Mouse (Mus musculus) lung, embryonic 14.5 days (tissue): ENCODE results near the gene Mylpf. TPM values are rescaled to one million over a fixed set of nuclear protein-coding genes. Genes with fewer than 3 reads are reported as not detected.

Experiments
- ATAC-seq: fragments of 200-750 bp; cut with Nextera tagmentation; 2 replicates; pipeline ENCODE4 v1.8.0; 2017; ENCODE audit warnings: mild to moderate bottlenecking, moderate TSS enrichment, moderate library complexity; ENCODE audit not compliant: insufficient read depth
- DNase-seq: peaks from one replicate; pipeline ENCODE4 v3.0.0-alpha.2; 2015
- H3K27ac ChIP-seq: fragments of 300-500 bp; sonication (generic); 2 replicates; pipeline ENCODE4 v1.5.1; 2014; ENCODE audit warnings: low read depth, mild to moderate bottlenecking, moderate library complexity
- H3K27me3 ChIP-seq: fragments of 300-500 bp; sonication (generic); 2 replicates; pipeline ENCODE4 v1.6.1; 2014; ENCODE audit warnings: low read length, control low read depth; ENCODE audit not compliant: insufficient read depth
- H3K36me3 ChIP-seq: fragments of 300-500 bp; sonication (generic); 2 replicates; pipeline ENCODE4 v1.6.1; 2014; ENCODE audit warnings: control low read depth; ENCODE audit not compliant: insufficient read depth
- H3K4me1 ChIP-seq: fragments of 300-500 bp; sonication (generic); 2 replicates; pipeline ENCODE4 v1.6.1; 2014; ENCODE audit warnings: antibody characterized with exemption, control low read depth; ENCODE audit not compliant: insufficient read depth
- H3K4me2 ChIP-seq: fragments of 300-500 bp; sonication (generic); 2 replicates; pipeline ENCODE4 v1.6.1; 2014; ENCODE audit warnings: mild to moderate bottlenecking
- H3K4me3 ChIP-seq: fragments of 300-500 bp; sonication (generic); 2 replicates; pipeline ENCODE4 v1.5.1; 2014; ENCODE audit warnings: low read depth, low read length
- H3K9ac ChIP-seq: fragments of 300-500 bp; sonication (generic); 2 replicates; pipeline ENCODE4 v1.6.1; 2014
- H3K9me3 ChIP-seq: fragments of 300-500 bp; sonication (generic); 2 replicates; pipeline ENCODE4 v1.6.1; 2016; ENCODE audit warnings: low read depth, low read length, control low read depth
- CTCF ChIP-seq: IDR thresholded peaks from 2 replicates; pipeline ENCODE4 v1.5.1; 2016; ENCODE audit warnings: antibody characterized with exemption, low read depth
- WGBS: fragments of 180-500 bp; shearing (Covaris S2); extraction: QIAGEN DNeasy Blood & Tissue Kit; methylation state at CpG from one replicate; pipeline ENCODE4 v1.1.7; 2014; 5-methylcytosine and 5-hydroxymethylcytosine counted together
- polyA plus RNA-seq: library from polyadenylated mRNA; unstranded; fragments of >200 nt; fragmentation: Nextera tagmentation; extraction: Ambion mirVana; gene quantifications from 2 replicates; pipeline ENCODE4 v1.2.1, GENCODE M21; 2014

Mylpf gene
- polyA plus RNA-seq, 1 experiment from 2014 or later = 12.2 TPM

DNA sequence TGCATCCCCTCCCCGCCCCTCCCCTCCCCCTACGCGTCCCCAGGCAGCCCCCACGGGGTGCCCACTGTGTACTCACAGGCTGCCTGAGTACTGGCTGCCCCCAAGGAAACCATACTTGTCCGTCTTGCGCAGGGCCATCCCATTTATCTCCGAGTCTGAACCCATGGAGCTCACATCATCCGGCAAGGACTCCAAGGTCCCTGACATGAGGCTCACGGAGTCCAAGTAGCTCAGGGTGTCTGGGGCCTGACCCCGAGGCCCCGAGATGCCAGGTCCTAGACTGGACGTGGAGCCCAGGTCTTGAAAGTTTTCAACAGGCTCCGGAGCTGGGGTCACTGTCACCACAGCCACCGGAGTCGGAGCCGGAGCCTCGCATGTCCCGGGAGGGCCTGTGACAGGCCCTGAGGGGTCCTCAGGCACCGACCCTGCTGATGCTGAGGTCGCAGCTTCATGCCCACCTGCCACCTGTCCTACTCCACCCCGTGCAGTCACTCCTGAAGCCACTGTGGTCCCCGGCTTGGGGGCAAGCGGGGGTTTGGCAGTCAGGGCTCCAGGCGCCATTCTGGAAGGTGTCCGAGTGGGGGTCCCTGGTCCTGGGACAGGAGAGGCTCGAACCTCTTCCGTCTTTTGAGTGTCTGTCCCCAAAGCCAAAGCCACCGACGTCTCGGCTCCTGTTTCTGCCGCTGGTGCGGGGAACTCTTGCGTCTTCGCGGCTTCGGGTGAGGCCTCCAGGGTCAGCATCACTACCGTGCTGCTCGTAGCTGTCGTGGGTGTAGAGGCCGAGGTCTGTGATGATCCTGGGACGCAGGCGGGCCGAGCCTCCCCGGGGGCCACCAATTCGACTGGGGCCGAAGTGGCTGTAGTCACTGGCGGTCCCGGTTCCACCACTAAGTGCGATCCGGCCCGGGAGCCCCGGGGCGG lies 1.1 kb upstream of the Mylpf start:
- ATAC-seq (no peak; the same call in 1 of the 2 replicates), DNase-seq (no peak)
- Histone ChIP-seq H3K4me1 (peaks cover 7% of the 10 kb centered on the region), H3K9me3 (no peaks in the 10 kb centered on the region), H3K4me2 (peak overlapping the region; percentile 96), H3K9ac (peak overlapping the region; percentile 86), H3K36me3 (peaks cover 22% of the 10 kb centered on the region), H3K27ac (peak overlapping the region; percentile 82), H3K4me3 (peak overlapping the region; percentile 74), H3K27me3 (no peaks in the 10 kb centered on the region)
- 0% methylated on average over 50 of the region's 53 CpGs for WGBS
- TF ChIP-seq CTCF = no peak

DNA sequence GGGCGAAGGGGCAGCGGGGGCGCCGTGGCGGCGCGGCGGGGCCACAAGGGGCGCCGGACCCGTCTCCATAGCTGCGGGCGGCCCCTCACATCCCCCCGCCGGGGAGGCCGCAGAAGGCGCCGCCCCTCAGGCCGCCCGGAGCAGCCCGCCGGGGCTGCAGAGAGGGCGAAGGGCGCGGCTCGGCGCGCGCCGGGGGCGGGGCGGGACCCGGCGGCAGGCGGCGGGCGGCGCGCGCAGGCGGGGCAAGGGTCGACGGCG lies 466 bp upstream of the Mylpf start, which contains the start of gene Tbc1d10b:
TSS of gene Tbc1d10b (minus strand) at position 174 of the 258 bp plus-strand sequence.
- WGBS = no CpG with 5 or more reads among the region's 44 CpGs
- ATAC-seq (peak; percentile 15), DNase-seq (no peak)
- Histone ChIP-seq H3K36me3 (peaks cover 16% of the 10 kb centered on the region), H3K4me3 (peak within 1 kb of the TSS; percentile 74), H3K9ac (peak within 1 kb of the TSS; percentile 86), H3K27me3 (no peaks in the 10 kb centered on the region), H3K9me3 (no peaks in the 10 kb centered on the region), H3K27ac (peak within 1 kb of the TSS; percentile 82), H3K4me1 (peaks cover 7% of the 10 kb centered on the region), H3K4me2 (peak within 1 kb of the TSS; percentile 96)
- TF ChIP-seq CTCF = no peak

DNA sequence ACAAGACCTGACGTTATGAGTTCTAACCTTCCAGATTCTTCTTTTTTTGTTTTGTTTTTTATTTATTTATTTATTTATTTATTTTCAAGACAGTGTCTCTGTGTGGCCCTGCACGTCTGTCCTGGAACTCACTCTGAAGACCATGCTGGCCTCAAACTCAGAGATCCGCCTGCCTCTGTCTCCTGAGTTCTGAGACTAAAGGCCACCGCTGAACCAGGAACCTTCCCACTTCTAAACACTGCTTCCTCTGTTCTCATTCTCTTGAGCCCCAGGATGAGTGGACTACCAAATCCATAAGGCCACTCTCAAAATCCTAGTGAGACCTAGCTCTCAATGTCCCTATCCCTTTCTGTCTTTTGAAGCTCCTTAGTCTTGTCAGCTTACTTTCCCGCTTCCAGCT lies 1.2 kb downstream of the Mylpf start:
- H3K27me3 ChIP-seq = peaks cover 4% of the 10 kb centered on the region; the same call in 1 of the 2 replicates
- no peaks in the 10 kb centered on the region for H3K9me3 ChIP-seq
- peaks cover 4% of the 10 kb centered on the region; the same call in 1 of the 2 replicates for H3K36me3 ChIP-seq
- peak overlapping the region; percentile 96 for H3K4me2 ChIP-seq
- 74% methylated on average over 5 of the region's 5 CpGs for WGBS
- H3K4me1 ChIP-seq = peaks cover 7% of the 10 kb centered on the region
- H3K4me3 ChIP-seq = no peak overlapping the region; the same call in 1 of the 2 replicates
- ATAC-seq (no peak), DNase-seq (no peak)
- H3K27ac ChIP-seq = no peak overlapping the region
- 0 out of 2 replicates have a peak overlapping the region, but pooled peaks have one; percentile 28 for H3K9ac ChIP-seq
- no peak for TF ChIP-seq CTCF

DNA sequence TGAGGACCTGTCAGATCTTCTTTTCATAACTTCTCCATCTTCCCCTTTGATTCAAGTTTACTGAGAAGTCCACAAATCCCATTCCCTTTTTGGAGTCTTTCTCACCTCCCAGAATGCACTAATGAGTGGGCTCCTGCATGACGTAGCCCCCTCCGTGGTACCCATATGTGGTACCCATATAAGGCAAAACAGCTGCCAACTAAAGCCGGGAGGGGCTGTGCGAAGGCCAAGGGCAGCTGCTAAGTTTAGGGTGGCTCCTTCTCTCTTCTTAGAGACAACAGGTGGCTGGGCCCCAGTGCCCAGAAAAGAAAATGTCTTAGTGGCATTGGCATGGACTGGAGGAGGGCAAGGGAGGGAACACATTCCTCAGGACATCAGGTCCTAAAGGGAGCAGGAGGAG lies 1.6 kb downstream of the Mylpf start:
- no peak overlapping the region for H3K4me2 ChIP-seq
- WGBS = 80% methylated on average over 4 of the region's 4 CpGs
- H3K4me1 ChIP-seq = peaks cover 7% of the 10 kb centered on the region
- DNase-seq (no peak), ATAC-seq (no peak)
- TF ChIP-seq CTCF = no peak
- H3K36me3 ChIP-seq = peaks cover 1% of the 10 kb centered on the region; the same call in 1 of the 2 replicates
- H3K9ac ChIP-seq = no peak overlapping the region
- H3K4me3 ChIP-seq = no peak overlapping the region
- peaks cover 4% of the 10 kb centered on the region; the same call in 1 of the 2 replicates for H3K27me3 ChIP-seq
- no peak overlapping the region for H3K27ac ChIP-seq
- no peaks in the 10 kb centered on the region for H3K9me3 ChIP-seq

DNA sequence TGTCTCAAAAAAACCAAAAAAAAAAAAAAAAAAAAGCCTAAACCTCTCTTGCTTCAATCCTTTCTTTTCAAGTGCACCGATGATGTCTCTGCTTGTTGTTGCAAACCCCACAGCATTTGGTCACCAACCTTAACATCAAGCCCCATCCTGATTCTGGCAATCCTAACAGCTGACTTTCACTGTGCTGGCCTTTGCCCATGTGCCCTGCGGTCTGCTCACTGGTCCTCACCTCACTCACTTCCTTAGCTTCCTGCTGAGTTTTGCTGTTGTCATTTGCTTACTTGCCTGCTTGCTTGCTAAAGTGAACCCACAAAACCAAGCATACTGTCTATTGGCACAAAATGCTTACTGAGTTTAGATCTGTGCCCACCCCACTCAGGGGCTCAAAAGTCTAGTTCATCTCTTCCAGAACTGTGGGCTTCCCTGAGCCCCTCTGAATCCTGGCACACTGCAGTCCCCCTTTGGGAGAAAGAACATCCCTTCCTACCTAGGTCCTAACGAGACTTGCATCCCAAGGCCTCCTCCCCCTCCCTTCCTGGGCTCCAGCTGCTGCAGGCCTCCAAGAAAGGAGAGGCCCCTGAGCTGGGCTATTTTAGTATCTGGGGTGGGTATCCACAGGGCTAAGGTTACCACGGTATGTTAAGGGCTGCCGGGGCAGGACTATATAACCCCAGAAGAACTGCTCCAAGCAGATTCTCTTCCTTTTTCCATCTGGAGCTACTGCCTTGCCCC lies 2.5 kb downstream of the Mylpf start:
- H3K4me1 ChIP-seq = peaks cover 7% of the 10 kb centered on the region; the same call in 1 of the 2 replicates
- H3K9ac ChIP-seq = no peak overlapping the region
- H3K4me3 ChIP-seq = no peak overlapping the region
- WGBS = 74% methylated on average over 5 of the region's 5 CpGs
- H3K27ac ChIP-seq = no peak overlapping the region
- no peaks in the 10 kb centered on the region for H3K36me3 ChIP-seq
- no peak for TF ChIP-seq CTCF
- no peak overlapping the region for H3K4me2 ChIP-seq
- no peaks in the 10 kb centered on the region for H3K9me3 ChIP-seq
- peaks cover 4% of the 10 kb centered on the region; the same call in 1 of the 2 replicates for H3K27me3 ChIP-seq
- no peak for DNase-seq
- ATAC-seq = no peak

GRCm38 (mm10) chr7:127212432-127213250 lies 4.0 kb downstream of the Mylpf start:
- DNase-seq = no peak
- H3K36me3 ChIP-seq = no peaks in the 10 kb centered on the region
- peaks cover 4% of the 10 kb centered on the region; the same call in 1 of the 2 replicates for H3K27me3 ChIP-seq
- TF ChIP-seq CTCF = no peak
- H3K4me3 ChIP-seq = no peak overlapping the region
- no peaks in the 10 kb centered on the region; the same call in 1 of the 2 replicates for H3K4me1 ChIP-seq
- 84% methylated on average over 12 of the region's 12 CpGs for WGBS
- no peak overlapping the region for H3K4me2 ChIP-seq
- H3K9me3 ChIP-seq = no peaks in the 10 kb centered on the region
- no peak overlapping the region for H3K9ac ChIP-seq
- H3K27ac ChIP-seq = no peak overlapping the region
- no peak for ATAC-seq
